Mouse (Mus musculus): ENCODE measurements around the gene Adtrp.

GRCm38 (mm10) chr13:41748866-41749265 is 98.6 kb downstream of the Adtrp start:
- TF ChIP-seq CTCF (conservative IDR thresholded peaks at IDR 0.05; ENCODE audit: low read length) = no peak
- TF ChIP-seq NANOG (IDR thresholded peaks at IDR 0.05; ENCODE audit: borderline replicate concordance, low read length) = no peak
- TF ChIP-seq POU5F1 (IDR thresholded peaks at IDR 0.05; ENCODE audit: borderline replicate concordance, low read length) = no peak

All from E14TG2a.4 (cell line).